Mouse (Mus musculus): ENCODE measurements around the gene Ctdnep1. TPM values are rescaled to one million over a fixed set of nuclear protein-coding genes. Genes with fewer than 3 reads are reported as not detected.
A peak's percentile ranks its signal among the peaks of the same experiment; 100 is the strongest.

Ctdnep1 gene
- polyA plus RNA-seq, 1 experiment from 2014 or later: 174 TPM

- POLR2A ChIA-PET: no interaction called here
- in situ Hi-C loops (cut with MboI; ENCODE audit: low pct_unique_long_range_greater_than_20kb): no loop called here
- no peak for ATAC-seq
Observed at GRCm38 (mm10) chr11:70001159-70001558, 20.2 kb downstream of the Ctdnep1 start.

DNA sequence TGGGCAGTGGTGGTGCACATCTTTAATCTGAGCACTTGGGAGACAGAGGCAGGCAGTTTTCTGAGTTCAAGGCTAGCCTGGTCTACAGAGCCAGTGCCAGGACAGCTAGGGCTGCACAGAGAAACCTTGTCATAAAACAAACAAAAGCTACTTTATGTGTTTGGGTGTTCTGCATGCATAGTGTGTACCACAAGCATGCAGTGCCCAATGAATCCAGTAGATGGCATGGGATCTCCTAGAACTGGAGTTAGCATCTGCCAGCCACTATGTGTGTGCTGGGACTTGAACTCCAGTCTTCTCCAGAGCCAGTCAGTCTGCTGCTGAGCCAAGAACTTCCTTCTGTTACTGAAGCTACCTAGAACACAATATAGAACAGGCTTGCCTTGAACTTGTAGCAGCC lies 20.9 kb downstream of the Ctdnep1 start:
- ATAC-seq (no peak), DNase-seq (ENCODE audit: low read depth, low spot score) (no peak)
- TF ChIP-seq CTCF (IDR thresholded peaks at IDR 0.05): no peak
- CTCF ChIA-PET: interaction anchor here (0.6 to 1.4 kb wide), 5 partner anchors 13 to 78 kb away, joined by 3 to 7 read pairs (median 4); partner anchors contain the start of genes Acadvl and Dlg4
- H3K27me3 ChIP-seq: no peaks in the 10 kb centered on the region
- POLR2A ChIA-PET: no interaction called here
- in situ Hi-C loops (cut with MboI; ENCODE audit: low pct_unique_long_range_greater_than_20kb): no loop called here

More at GRCm38 (mm10) chr11:70001159-70001558, 20.2 kb downstream of the Ctdnep1 start:
- TF ChIP-seq CTCF (IDR thresholded peaks at IDR 0.05): no peak
- CTCF ChIA-PET: interaction anchor here (0.6 to 1.4 kb wide), 5 partner anchors 13 to 77 kb away, joined by 3 to 7 read pairs (median 4); partner anchors contain the start of genes Acadvl and Dlg4
- H3K27me3 ChIP-seq: no peaks in the 10 kb centered on the region
- no peak for DNase-seq (ENCODE audit: low read depth, low spot score)

GRCm38 (mm10) chr11:70002471-70002870 lies 21.5 kb downstream of the Ctdnep1 start:
- no peak for TF ChIP-seq CTCF (IDR thresholded peaks at IDR 0.05)
- POLR2A ChIA-PET: interaction anchor here (1.6 kb wide), 1 partner anchor 12 kb away, joined by 6 read pairs; no protein-coding TSS in a partner anchor
- in situ Hi-C loops (cut with MboI; ENCODE audit: low pct_unique_long_range_greater_than_20kb): no loop called here
- DNase-seq (ENCODE audit: low read depth, low spot score) (no peak), ATAC-seq (no peak)
- H3K27me3 ChIP-seq: no peaks in the 10 kb centered on the region
- CTCF ChIA-PET: interaction anchor here (1.2 to 1.4 kb wide), 2 partner anchors 12 to 14 kb away, joined by 6 to 7 read pairs; partner anchors contain the start of genes Acadvl and Dlg4

DNA sequence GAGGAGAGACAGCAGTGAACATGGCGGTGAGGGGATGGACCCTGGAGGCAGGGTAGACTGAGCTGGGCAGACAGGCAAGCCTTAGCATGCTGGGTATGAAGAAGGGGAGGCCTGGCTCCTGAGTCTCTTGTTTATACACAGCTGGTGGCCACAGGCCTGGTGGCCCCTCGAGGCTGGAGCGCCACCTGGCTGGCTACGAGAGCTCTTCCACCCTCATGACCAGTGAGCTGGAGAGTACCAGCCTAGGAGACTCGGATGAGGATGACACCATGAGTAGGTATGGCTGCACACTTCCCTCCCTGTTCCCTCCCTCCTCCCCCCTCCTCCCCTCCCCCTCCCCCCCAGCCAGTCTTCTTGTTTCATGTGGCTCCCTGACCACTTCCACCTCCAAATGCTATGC lies 24.6 kb downstream of the Ctdnep1 start:
- ATAC-seq: no peak
- ChIA-PET CTCF (interaction anchor here (1.1 to 2.8 kb wide), 2 partner anchors 9 to 11 kb away, joined by 3 to 14 read pairs; partner anchors contain the start of genes Acadvl and Dlg4), POLR2A (interaction anchor here (1.2 kb wide), 1 partner anchor 9 kb away, joined by 3 read pairs; no protein-coding TSS in a partner anchor)
- no peak for DNase-seq (ENCODE audit: low read depth, low spot score)
- TF ChIP-seq CTCF (IDR thresholded peaks at IDR 0.05): no peak
- H3K27me3 ChIP-seq: no peaks in the 10 kb centered on the region
- in situ Hi-C loops (cut with MboI; ENCODE audit: low pct_unique_long_range_greater_than_20kb): no loop called here

DNA sequence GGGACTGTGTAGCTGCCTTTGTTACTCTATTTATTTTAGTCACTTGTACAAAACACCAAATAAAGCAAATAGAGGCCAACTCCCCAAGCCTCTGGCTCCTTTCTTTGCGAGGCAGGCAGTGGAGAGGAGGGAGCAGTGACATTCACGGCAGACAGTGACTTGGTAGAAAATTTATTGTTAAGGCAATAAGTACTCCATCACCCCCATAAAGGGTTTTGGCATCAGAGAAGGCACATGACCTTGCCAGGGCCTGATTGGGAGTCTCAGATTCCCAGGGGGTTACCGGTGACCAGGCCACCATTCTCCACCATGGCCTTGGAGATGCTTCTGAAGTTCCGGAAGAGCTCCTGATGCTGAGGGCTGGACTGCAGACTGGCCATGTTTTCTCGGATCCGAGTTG lies 29.1 kb downstream of the Ctdnep1 start:
- TF ChIP-seq CTCF (IDR thresholded peaks at IDR 0.05): no peak
- no peaks in the 10 kb centered on the region for H3K27me3 ChIP-seq
- ATAC-seq (no peak), DNase-seq (ENCODE audit: low read depth, low spot score) (no peak)
- ChIA-PET POLR2A (no interaction called here), CTCF (interaction anchor here (1.0 to 2.6 kb wide), 2 partner anchors 11 to 14 kb away, joined by 4 to 8 read pairs; no protein-coding TSS in a partner anchor)
- in situ Hi-C loops (cut with MboI; ENCODE audit: low pct_unique_long_range_greater_than_20kb): no loop called here

DNA sequence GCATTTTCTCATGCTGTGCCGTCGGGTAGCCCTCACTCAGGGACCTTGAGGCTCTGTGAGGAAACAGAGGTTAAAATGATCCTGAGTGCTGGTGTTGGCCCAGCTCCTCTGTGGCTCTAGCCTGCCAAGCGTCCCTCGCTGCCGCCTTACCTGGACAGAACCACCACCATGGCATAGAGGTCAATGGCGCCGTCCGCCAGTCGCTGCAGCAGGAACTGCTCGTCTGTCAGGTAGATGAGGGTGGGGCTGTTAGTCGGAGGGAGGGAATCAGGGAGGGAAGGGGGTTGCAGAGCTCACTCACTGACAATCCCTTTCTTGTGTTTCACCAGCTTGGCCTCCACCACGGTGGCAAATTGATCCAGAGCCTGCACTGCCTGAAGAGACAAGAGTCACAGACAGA lies 29.6 kb downstream of the Ctdnep1 start:
- POLR2A ChIA-PET: no interaction called here
- in situ Hi-C loops (cut with MboI; ENCODE audit: low pct_unique_long_range_greater_than_20kb): no loop called here
- DNase-seq (ENCODE audit: low read depth, low spot score): no peak

GRCm38 (mm10) chr11:70010961-70011360 lies 30.0 kb downstream of the Ctdnep1 start:
- POLR2A ChIA-PET: no interaction called here
- CTCF ChIA-PET: interaction anchor here (2.6 kb wide), 1 partner anchor 10 kb away, joined by 8 read pairs; no protein-coding TSS in a partner anchor
- no peak for ATAC-seq
- no peaks in the 10 kb centered on the region for H3K27me3 ChIP-seq
- DNase-seq (ENCODE audit: low read depth, low spot score): no peak
- no peak for TF ChIP-seq CTCF (IDR thresholded peaks at IDR 0.05)
- in situ Hi-C loops (cut with MboI; ENCODE audit: low pct_unique_long_range_greater_than_20kb): no loop called here

More for the DNA sequence above, 29.6 kb downstream of the Ctdnep1 start:
- TF ChIP-seq CTCF (IDR thresholded peaks at IDR 0.05): no peak
- H3K27me3 ChIP-seq: no peaks in the 10 kb centered on the region
- ATAC-seq: no peak
- CTCF ChIA-PET: interaction anchor here (2.6 kb wide), 1 partner anchor 10 kb away, joined by 8 read pairs; no protein-coding TSS in a partner anchor

- ATAC-seq (no peak), DNase-seq (ENCODE audit: low read depth, low spot score) (no peak)
- no peaks in the 10 kb centered on the region for H3K27me3 ChIP-seq
- POLR2A ChIA-PET: no interaction called here
- in situ Hi-C loops (cut with MboI; ENCODE audit: low pct_unique_long_range_greater_than_20kb): no loop called here
- CTCF ChIA-PET: no interaction called here
- TF ChIP-seq CTCF (IDR thresholded peaks at IDR 0.05): no peak
Observed at GRCm38 (mm10) chr11:70012931-70013330, 32.0 kb downstream of the Ctdnep1 start.

DNA sequence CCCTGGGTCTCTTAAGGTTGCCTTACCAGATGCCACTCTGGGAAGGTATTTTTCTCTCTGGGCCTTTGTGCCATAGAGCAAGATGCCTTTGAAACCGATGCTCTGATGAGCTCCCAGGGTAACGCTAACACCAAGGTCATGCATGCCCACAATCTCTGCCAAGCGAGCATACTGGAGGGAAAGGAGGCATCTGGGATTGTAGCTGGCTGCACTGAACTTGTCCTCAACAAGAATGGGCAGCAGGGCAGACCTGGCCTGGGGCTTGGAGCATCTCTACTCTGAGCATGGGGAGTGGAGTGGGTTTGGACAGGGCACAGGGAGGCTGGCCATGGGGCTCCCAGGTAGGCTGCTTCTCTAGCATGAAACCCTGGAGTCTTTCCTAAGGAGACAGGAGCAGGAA lies 32.5 kb downstream of the Ctdnep1 start:
- DNase-seq (ENCODE audit: low read depth, low spot score): no peak
- POLR2A ChIA-PET: interaction anchor here (0.6 to 1.7 kb wide), 2 partner anchors 10 to 42 kb away, joined by 3 to 6 read pairs; no protein-coding TSS in a partner anchor
- ATAC-seq: no peak
- H3K27me3 ChIP-seq: no peaks in the 10 kb centered on the region
- CTCF ChIA-PET: interaction anchor here (2.4 kb wide), 1 partner anchor 8 kb away, joined by 14 read pairs; no protein-coding TSS in a partner anchor
- TF ChIP-seq CTCF (IDR thresholded peaks at IDR 0.05): no peak
- in situ Hi-C loops (cut with MboI; ENCODE audit: low pct_unique_long_range_greater_than_20kb): no loop called here

DNA sequence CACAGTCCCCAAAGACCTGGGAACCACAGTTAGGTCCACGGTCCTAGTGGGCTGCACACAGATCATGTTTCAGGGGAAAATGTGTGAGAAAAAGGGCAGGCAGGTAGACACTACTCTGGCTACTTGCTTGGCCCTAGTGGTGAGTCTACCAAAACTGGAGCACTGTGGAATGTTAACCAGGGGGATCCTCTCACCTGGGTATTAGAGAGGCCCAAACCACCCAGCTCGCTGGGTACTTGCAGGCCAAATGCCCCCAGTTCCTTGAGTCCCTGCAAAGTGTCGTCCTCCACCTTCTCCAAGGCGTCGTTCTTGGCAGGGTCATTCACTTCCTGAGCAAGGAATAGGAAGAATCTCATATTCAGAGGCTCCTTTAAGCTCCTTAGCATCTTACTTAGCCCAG lies 33.1 kb downstream of the Ctdnep1 start:
- TF ChIP-seq CTCF (IDR thresholded peaks at IDR 0.05): no peak
- in situ Hi-C loops (cut with MboI; ENCODE audit: low pct_unique_long_range_greater_than_20kb): no loop called here
- ChIA-PET POLR2A (interaction anchor here (0.6 to 1.7 kb wide), 3 partner anchors 11 to 42 kb away, joined by 3 to 6 read pairs (median 3); no protein-coding TSS in a partner anchor), CTCF (interaction anchor here (1.5 to 2.4 kb wide), 2 partner anchors 9 to 12 kb away, joined by 7 to 14 read pairs; no protein-coding TSS in a partner anchor)
- ATAC-seq (no peak), DNase-seq (ENCODE audit: low read depth, low spot score) (no peak)
- H3K27me3 ChIP-seq: no peaks in the 10 kb centered on the region

GRCm38 (mm10) chr11:70014880-70015558 lies 34.1 kb downstream of the Ctdnep1 start, which contains the start of gene Acadvl:
Acadvl (minus strand) TSS chr11:70015411.
- no peak for TF ChIP-seq CTCF (IDR thresholded peaks at IDR 0.05)
- ChIA-PET POLR2A (interaction anchor here (0.5 to 1.7 kb wide), 5 partner anchors 12 to 194 kb away, joined by 3 to 7 read pairs (median 6); no protein-coding TSS in a partner anchor), CTCF (interaction anchor here (1.5 to 2.4 kb wide), 2 partner anchors 10 to 13 kb away, joined by 7 to 14 read pairs; no protein-coding TSS in a partner anchor)
- DNase-seq (ENCODE audit: low read depth, low spot score): no peak
- no peaks in the 10 kb centered on the region for H3K27me3 ChIP-seq
- in situ Hi-C loops (cut with MboI; ENCODE audit: low pct_unique_long_range_greater_than_20kb): no loop called here
- ATAC-seq: peak; percentile 67

Measured in Patski (cell line).